Mouse (Mus musculus): Measurements from ENCODE around the gene Nhs. TPM values are rescaled to one million over a fixed set of nuclear protein-coding genes. Genes with fewer than 3 reads are reported as not detected.

The Nhs gene
- polyA plus RNA-seq (2015; fragmentation: Nextera tagmentation; extraction: Ambion mirVana): 0.47 and 0.55 TPM in 2 replicates

DNA sequence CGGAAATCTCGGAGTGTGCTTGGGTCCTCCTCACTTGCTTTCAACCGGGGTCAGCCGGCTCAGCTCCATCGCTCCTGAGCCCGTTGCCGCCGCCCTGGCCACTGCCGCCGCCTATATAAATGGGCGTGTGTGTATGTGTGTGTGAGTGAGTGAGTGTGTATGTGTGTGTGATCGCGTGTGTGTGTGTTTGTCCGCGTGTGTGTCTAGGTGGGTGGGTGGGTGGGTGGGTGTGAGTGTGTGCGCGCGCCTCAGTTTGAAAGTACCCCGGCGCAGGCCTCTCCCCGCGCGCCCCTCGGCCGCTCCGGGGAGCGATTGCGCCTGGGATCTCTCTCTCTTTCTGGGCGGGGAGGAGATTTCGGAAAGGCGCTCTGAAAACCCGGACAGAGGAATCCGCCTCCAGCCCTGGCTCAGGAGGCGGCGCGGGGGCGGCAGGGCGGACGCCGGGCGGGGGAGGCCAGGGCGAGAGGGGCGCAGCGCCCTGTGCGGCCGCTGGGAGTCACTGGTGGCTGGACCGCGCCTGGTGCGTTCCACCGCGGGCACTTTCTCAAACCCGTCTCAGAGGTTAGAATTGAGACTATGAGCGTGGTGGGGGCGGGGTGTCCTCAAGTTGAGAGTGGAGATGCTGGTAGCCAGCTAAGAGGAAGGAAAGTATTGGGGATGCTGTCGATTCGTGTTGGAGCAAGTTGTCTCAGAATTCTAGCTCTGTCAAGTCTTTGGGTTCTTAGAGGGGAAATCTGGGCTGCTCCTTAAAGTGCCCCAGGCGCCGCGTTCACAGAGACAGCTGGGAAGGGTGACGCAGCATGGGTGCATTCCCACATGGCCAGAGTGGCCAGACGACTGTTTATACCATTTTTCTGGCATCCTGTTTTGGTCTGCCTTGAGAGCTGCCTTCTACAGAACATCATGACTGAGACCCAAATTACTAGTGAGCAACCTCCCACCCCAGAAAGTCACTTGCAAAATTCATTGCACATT, at the start of gene Nhs:
Nhs (minus strand) TSS at position 94 of the 975 bp plus-strand sequence.
- peak within 1 kb of the TSS; percentile 63 for H3K9ac ChIP-seq (ENCODE audit: low read length)
- no peak within 1 kb of the TSS; the same call in 1 of the 2 replicates for H3K27ac ChIP-seq (ENCODE audit: low read length)
- no peaks in the 10 kb centered on the region for H3K36me3 ChIP-seq (ENCODE audit: control insufficient read depth, insufficient read depth)
- ATAC-seq (replicated peaks; ENCODE audit: extremely low read depth, insufficient read depth, low FRiP score): peak; percentile 92
- H3K9me3 ChIP-seq (replicated peaks; ENCODE audit: control insufficient read depth, low read length): no peaks in the 10 kb centered on the region
- no peaks in the 10 kb centered on the region for H3K4me1 ChIP-seq (ENCODE audit: control insufficient read depth, insufficient read depth, low read length)
- 14% methylated on average over 51 of the region's 61 CpGs for whole genome bisulfite sequencing
- no peaks in the 10 kb centered on the region; the same call in 1 of the 2 replicates for H3K27me3 ChIP-seq (ENCODE audit: control insufficient read depth, insufficient read depth, low read length)
- H3K4me2 ChIP-seq (ENCODE audit: low read depth, low read length): peak within 1 kb of the TSS; percentile 90
- peak within 1 kb of the TSS; percentile 63 for H3K4me3 ChIP-seq (ENCODE audit: low read length)

DNA sequence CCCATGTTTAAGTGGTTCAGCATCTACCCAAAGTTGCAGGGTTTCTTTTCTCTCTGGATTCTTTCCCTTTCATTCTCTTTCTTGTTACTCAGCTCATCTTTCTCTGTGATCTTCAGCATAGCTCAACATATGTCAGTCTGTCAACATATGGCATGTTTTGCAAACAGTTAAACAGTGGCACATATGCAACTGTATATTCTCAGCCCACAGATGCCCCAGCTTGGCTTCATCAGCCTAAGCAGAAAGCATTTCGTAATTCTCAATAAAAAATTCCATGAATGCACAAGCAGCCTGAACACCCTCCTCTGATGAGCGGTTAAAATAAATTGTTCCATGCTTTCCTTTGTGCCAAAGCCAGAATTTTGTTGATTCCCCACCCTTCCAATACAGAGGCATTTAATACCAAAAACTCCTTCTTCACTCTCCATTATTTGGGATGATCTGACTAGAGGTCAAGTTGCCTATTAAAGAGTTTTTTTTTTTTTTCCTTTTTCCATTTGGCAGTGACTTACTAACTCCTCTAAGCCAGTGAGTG, 46.9 kb upstream of the Nhs start:
- H3K27me3 ChIP-seq (ENCODE audit: control insufficient read depth, insufficient read depth, low read length): no peaks in the 10 kb centered on the region
- H3K9ac ChIP-seq (ENCODE audit: low read length): no peak overlapping the region
- H3K4me3 ChIP-seq (ENCODE audit: low read length): no peak overlapping the region
- H3K36me3 ChIP-seq (ENCODE audit: control insufficient read depth, insufficient read depth): no peaks in the 10 kb centered on the region
- H3K9me3 ChIP-seq (replicated peaks; ENCODE audit: control insufficient read depth, low read length): no peaks in the 10 kb centered on the region; the same call in 1 of the 2 replicates
- H3K4me1 ChIP-seq (ENCODE audit: control insufficient read depth, insufficient read depth, low read length): no peaks in the 10 kb centered on the region
- WGBS: 83% methylated on average over 2 of the region's 2 CpGs
- ATAC-seq (replicated peaks; ENCODE audit: extremely low read depth, insufficient read depth, low FRiP score): no peak
- no peak overlapping the region for H3K4me2 ChIP-seq (ENCODE audit: low read depth, low read length)
- no peak overlapping the region for H3K27ac ChIP-seq (ENCODE audit: low read length)

DNA sequence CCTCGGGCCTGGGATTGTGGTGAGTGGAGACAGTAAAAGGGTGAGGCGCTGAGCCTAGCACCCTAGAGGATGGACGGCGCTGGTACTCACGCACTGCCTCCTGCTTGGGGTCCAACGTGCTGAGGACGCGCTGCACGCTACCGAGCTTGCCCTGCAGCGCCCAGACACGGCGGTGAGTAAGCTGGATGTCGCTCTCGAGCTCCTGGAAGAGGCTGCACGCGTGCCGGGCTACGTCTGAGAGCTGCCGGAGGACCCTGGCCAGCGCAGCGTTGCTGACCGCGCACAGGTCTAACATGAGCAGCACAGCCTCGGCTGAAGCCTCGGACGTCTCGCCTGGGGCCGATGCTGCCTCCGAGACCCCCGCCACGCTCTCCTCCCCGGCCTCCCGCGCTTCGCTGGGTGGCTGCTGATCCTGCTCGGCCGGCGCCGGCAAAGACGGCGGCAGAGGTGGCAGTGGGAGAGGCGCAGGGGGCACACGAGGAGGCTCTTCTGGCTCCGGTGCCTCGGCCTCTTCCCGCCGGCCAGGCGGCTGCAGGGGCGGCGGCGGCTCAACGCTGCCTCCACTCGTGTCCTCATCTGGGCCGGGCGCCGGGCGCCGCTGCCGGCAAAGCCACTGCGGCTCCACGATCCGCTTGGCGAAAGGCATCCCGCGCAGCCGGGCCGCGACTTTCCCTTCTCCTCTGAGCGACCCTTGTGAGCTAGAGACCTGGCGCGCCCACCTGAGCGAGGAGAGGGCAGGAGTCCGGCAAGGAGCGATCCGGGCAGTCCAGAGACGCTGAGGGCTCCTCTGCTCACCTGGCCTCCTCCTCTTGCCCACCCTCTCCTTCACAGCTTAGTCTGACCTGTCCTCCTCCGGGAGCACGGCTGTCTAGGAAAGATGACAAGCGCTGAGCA, 540 bp downstream of the Nhs start:
- H3K27ac ChIP-seq (ENCODE audit: low read length): no peak overlapping the region; the same call in 1 of the 2 replicates
- H3K36me3 ChIP-seq (ENCODE audit: control insufficient read depth, insufficient read depth): no peaks in the 10 kb centered on the region

DNA sequence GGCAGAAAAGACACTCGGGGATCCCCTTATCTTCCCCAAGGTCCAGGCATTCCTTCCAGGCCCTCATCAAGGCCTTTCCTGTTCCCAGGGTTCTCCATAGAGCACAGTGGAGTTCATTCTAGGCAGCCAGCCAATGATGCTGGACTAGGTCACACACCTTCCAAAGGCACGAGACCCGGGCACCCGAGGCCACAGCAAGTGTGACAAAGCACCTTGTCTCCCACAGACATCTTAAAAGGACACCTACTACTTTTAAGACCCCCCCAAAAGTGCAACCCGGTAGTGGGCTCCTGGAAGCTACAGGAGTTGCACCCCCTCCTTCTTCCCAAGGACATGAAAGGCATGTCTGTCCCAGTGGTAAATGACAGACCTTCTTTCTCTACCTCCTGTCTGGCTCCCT, 1.4 kb downstream of the Nhs start:
- Histone ChIP-seq H3K4me3 (ENCODE audit: low read length) (peak overlapping the region; percentile 63), H3K27ac (ENCODE audit: low read length) (no peak overlapping the region), H3K4me1 (ENCODE audit: control insufficient read depth, insufficient read depth, low read length) (no peaks in the 10 kb centered on the region), H3K4me2 (ENCODE audit: low read depth, low read length) (peak overlapping the region; percentile 90), H3K36me3 (ENCODE audit: control insufficient read depth, insufficient read depth) (no peaks in the 10 kb centered on the region), H3K9ac (ENCODE audit: low read length) (no peak overlapping the region; the same call in 1 of the 2 replicates), H3K27me3 (ENCODE audit: control insufficient read depth, insufficient read depth, low read length) (peaks cover 2% of the 10 kb centered on the region; the same call in 1 of the 2 replicates), H3K9me3 (replicated peaks; ENCODE audit: control insufficient read depth, low read length) (no peaks in the 10 kb centered on the region)
- ATAC-seq (replicated peaks; ENCODE audit: extremely low read depth, insufficient read depth, low FRiP score): no peak
- WGBS: 19% methylated on average over 5 of the region's 5 CpGs

More for the DNA sequence above, 540 bp downstream of the Nhs start:
- H3K27me3 ChIP-seq (ENCODE audit: control insufficient read depth, insufficient read depth, low read length): peaks cover 2% of the 10 kb centered on the region; the same call in 1 of the 2 replicates
- H3K9ac ChIP-seq (ENCODE audit: low read length): peak overlapping the region; percentile 63
- no peaks in the 10 kb centered on the region for H3K9me3 ChIP-seq (replicated peaks; ENCODE audit: control insufficient read depth, low read length)
- peak; percentile 23; the same call in 1 of the 2 replicates for ATAC-seq (replicated peaks; ENCODE audit: extremely low read depth, insufficient read depth, low FRiP score)
- no peaks in the 10 kb centered on the region for H3K4me1 ChIP-seq (ENCODE audit: control insufficient read depth, insufficient read depth, low read length)
- H3K4me3 ChIP-seq (ENCODE audit: low read length): peak overlapping the region; percentile 63
- H3K4me2 ChIP-seq (ENCODE audit: low read depth, low read length): peak overlapping the region; percentile 90
- WGBS: 14% methylated on average over 75 of the region's 80 CpGs

DNA sequence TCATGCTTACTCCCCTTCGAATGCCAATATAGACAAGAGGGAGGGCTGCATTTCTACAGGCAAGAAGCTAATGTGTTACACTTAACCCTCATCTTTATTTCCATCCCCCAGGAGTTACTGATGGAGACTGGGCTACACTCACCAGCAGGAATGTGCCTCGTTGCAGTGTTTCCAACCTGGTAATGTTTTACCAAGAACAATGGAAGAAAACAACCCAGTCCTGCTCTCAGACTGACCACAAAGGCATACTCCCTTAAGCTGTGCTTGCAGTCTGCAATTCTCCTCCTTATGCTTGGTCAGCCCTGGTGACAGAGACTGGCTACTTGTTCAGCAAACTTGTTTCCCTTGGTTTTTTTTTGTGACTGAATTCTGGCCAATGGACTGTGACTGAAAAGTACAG, 21.7 kb downstream of the Nhs start:
- Histone ChIP-seq H3K4me1 (ENCODE audit: control insufficient read depth, insufficient read depth, low read length) (no peaks in the 10 kb centered on the region), H3K36me3 (ENCODE audit: control insufficient read depth, insufficient read depth) (no peaks in the 10 kb centered on the region), H3K4me2 (ENCODE audit: low read depth, low read length) (no peak overlapping the region), H3K9me3 (replicated peaks; ENCODE audit: control insufficient read depth, low read length) (no peaks in the 10 kb centered on the region), H3K27me3 (ENCODE audit: control insufficient read depth, insufficient read depth, low read length) (no peaks in the 10 kb centered on the region), H3K9ac (ENCODE audit: low read length) (no peak overlapping the region), H3K27ac (ENCODE audit: low read length) (no peak overlapping the region), H3K4me3 (ENCODE audit: low read length) (no peak overlapping the region)
- WGBS: 49% methylated on average over 2 of the region's 2 CpGs
- ATAC-seq (replicated peaks; ENCODE audit: extremely low read depth, insufficient read depth, low FRiP score): no peak

DNA sequence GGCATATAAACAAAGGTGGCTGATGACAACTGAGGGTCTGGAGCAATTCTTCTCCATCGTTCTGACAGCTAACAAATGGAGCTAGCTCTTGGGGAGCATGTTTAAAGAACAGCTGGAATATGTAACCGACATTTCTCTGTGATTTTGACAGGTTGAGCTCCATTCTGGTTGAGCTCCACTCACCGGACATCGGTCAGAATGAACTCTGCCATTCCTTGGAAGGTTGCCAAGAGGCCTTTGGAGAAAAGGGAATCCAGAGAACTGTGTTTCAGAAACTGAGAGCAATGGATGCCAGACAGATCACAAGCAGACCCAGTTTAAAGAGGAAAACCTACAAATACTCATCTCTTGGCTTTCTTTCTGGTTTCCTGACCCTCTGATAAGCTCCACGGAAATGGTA, 46.3 kb downstream of the Nhs start:
- Histone ChIP-seq H3K9ac (ENCODE audit: low read length) (no peak overlapping the region), H3K9me3 (replicated peaks; ENCODE audit: control insufficient read depth, low read length) (no peaks in the 10 kb centered on the region), H3K27me3 (ENCODE audit: control insufficient read depth, insufficient read depth, low read length) (0 out of 2 replicates have a peak, but pooled peaks cover 3% of the 10 kb centered on the region), H3K4me3 (ENCODE audit: low read length) (no peak overlapping the region), H3K27ac (ENCODE audit: low read length) (no peak overlapping the region), H3K36me3 (ENCODE audit: control insufficient read depth, insufficient read depth) (no peaks in the 10 kb centered on the region), H3K4me1 (ENCODE audit: control insufficient read depth, insufficient read depth, low read length) (0 out of 2 replicates have a peak, but pooled peaks cover 5% of the 10 kb centered on the region), H3K4me2 (ENCODE audit: low read depth, low read length) (no peak overlapping the region)
- ATAC-seq (replicated peaks; ENCODE audit: extremely low read depth, insufficient read depth, low FRiP score): no peak
- WGBS: 23% methylated on average over 5 of the region's 5 CpGs

DNA sequence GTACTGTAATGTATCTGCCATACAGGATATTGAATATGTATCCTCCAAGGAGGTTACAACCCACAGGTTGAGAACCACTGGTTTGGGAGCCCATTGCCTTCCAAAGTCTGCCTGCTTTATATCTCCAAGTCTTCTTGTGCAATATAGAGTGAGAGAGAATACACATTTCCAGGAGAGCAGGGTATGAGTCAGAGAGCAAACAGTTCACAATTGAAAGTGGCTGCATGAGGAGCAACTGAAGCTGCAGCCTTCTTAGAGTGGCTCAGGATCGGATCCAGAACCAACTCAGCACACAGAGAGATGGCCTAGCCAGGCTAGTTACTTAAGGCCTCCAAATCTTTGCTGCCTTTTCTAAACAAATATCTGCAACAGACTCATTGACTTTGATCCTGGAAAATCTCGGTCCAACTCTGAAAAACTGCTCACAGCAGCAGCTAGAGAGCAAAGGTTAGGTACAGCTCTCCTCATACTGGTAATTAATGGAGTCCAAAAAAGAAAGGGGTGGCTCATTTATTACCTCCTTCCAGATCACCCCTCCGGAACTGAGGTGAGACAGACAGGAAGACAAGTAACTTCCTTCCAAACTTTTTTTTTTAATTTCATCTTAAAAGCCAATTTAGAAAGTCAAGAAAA, 56.6 kb downstream of the Nhs start:
- no peak for ATAC-seq (replicated peaks; ENCODE audit: extremely low read depth, insufficient read depth, low FRiP score)
- Histone ChIP-seq H3K27ac (ENCODE audit: low read length) (no peak overlapping the region), H3K4me2 (ENCODE audit: low read depth, low read length) (no peak overlapping the region), H3K4me3 (ENCODE audit: low read length) (no peak overlapping the region), H3K4me1 (ENCODE audit: control insufficient read depth, insufficient read depth, low read length) (no peaks in the 10 kb centered on the region; the same call in 1 of the 2 replicates), H3K27me3 (ENCODE audit: control insufficient read depth, insufficient read depth, low read length) (peaks cover 3% of the 10 kb centered on the region; the same call in 1 of the 2 replicates), H3K36me3 (ENCODE audit: control insufficient read depth, insufficient read depth) (no peaks in the 10 kb centered on the region), H3K9ac (ENCODE audit: low read length) (no peak overlapping the region), H3K9me3 (replicated peaks; ENCODE audit: control insufficient read depth, low read length) (no peaks in the 10 kb centered on the region)
- WGBS: 63% methylated on average over 3 of the region's 3 CpGs

DNA sequence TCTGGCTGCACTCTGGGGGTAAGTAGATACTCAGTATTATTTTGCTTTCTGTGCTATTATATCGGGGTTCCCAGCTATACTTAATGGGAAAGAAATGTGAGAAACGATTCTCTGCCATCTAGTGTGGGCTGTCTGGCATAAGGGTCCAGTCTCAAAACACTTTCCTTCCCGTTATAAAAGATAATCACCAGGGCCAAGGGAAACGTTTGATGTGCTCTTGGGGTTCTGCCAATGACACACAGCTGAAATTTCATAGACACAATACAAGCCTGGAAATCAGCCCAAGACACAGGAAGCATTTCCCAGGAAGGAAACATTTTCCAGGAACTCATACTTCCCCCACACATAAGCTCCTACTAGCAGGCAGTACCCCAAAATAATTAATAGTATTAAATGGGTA, 61.2 kb downstream of the Nhs start:
- 30% methylated on average over 4 of the region's 4 CpGs for WGBS

More for the DNA sequence above, 61.2 kb downstream of the Nhs start:
- Histone ChIP-seq H3K9ac (ENCODE audit: low read length) (no peak overlapping the region), H3K4me2 (ENCODE audit: low read depth, low read length) (no peak overlapping the region), H3K9me3 (replicated peaks; ENCODE audit: control insufficient read depth, low read length) (no peaks in the 10 kb centered on the region), H3K27ac (ENCODE audit: low read length) (no peak overlapping the region), H3K27me3 (ENCODE audit: control insufficient read depth, insufficient read depth, low read length) (peaks cover 3% of the 10 kb centered on the region; the same call in 1 of the 2 replicates), H3K36me3 (ENCODE audit: control insufficient read depth, insufficient read depth) (no peaks in the 10 kb centered on the region), H3K4me3 (ENCODE audit: low read length) (no peak overlapping the region), H3K4me1 (ENCODE audit: control insufficient read depth, insufficient read depth, low read length) (no peaks in the 10 kb centered on the region; the same call in 1 of the 2 replicates)
- no peak for ATAC-seq (replicated peaks; ENCODE audit: extremely low read depth, insufficient read depth, low FRiP score)

Measured in heart, embryonic 16.5 days (tissue).